Mouse (Mus musculus) liver, embryonic 14 days (tissue): Measurements from ENCODE around the gene Tex19.2. TPM values are rescaled to one million over a fixed set of nuclear protein-coding genes. Genes with fewer than 3 reads are reported as not detected.

Experiments used
- polyA plus RNA-seq: library from polyadenylated mRNA; depleted of rRNA; stranded (reverse); fragments of >200 nt; gene quantifications from 2 replicates; pipeline ENCODE4 v1.2.3, GENCODE M21; 2012; rRNA removed

The Tex19.2 gene
- polyA plus RNA-seq = 0.06 and 0.09 TPM in 2 replicates

DNA sequence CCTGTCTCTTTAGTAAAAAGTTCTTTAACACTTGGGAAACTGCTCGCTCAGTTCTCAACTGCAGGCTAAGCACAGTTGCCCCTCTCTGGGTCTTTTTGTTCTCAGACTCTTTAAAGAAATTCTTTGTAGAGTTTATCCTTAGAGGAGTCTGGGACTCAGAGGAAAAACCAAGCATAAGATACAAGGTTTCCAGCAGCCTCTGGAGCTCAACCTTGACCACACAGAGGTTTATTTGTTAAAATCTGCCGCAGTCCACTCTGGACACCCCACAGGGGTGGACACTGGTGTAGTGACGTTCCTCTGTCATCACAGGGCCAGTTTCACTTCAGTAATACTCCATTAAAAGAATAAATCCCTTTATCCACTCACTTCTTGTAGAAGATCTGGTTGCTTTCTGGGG lies at the start of gene Tex19.2:
Gene Tex19.2 (minus strand): TSS at position 101 of the 400 bp plus-strand sequence.

DNA sequence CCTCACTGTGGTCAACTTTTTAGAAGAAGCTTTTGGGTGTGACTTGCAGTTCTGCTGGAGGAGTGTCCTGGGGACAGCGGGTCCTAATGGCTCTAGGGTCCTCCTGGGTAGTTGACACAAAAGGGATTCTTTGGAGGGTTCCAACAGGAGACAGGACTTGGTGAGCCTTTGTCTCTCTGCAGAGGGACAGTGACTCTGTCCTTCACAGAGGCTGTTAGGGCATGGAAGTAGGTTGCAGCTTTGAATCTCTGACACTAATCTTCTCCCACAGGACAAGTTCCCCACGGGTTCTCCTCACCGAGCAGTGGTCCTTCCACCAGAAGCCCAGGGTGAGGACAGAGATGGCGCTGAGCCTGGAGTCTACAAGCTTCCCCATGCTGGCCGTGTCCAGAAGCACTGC lies 41.5 kb upstream of the Tex19.2 start, which contains the start of gene Uts2r:
Gene Uts2r (plus strand): TSS at position 301 of the 400 bp plus-strand sequence.

DNA sequence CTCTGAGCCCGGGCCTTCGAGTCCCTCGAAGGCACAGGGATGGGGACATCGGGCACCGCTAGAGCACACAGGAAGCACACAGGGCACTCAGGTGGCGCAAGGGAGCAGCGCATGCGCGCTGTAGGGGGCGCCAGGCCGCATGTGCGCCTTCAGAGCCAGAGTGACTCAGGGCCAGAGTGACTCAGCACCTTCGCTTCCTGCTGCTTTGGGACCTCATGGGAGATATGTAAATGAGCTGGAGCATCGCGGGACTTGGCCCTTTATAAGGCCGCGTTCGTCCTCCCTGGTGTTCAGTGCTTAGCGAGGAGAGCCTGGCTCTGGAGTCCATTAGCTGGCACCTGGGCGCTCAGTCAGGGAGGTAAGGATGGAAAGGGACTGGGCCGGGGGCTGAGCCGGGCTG lies 27.4 kb upstream of the Tex19.2 start, which contains the start of gene Tex19.1:
Gene Tex19.1 (plus strand): TSS at position 279 of the 400 bp plus-strand sequence.

DNA sequence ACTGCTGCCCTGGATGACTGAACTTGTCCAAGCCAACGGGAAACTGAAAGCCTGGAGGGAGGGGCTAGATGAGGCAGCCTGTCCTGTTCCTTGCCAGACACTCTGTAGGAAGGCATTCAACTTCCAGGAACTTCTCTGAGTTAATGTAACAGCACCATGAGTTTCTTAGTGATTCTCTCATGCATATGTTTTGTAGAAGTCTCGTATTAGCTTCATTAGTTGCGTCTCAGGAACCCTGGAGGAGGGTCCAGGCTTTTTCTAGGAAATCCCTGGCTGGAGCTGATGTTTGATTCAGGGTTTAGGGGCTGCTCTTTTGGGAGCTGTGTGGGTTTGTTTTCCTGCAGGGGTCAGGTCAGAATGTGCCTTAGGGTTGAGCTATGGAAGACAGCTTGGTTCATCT lies 37.4 kb downstream of the Tex19.2 start, which contains the start of gene Sectm1a:
Gene Sectm1a (minus strand): TSS at position 101 of the 400 bp plus-strand sequence.

Other genes starting within 250 kb of the Tex19.2 start
- 1.4 and 1.7 TPM in 2 replicates for gene Ccdc57, start 185.8 kb downstream of the Tex19.2 start, polyA plus RNA-seq
- gene Slc16a3, start 170.2 kb downstream of the Tex19.2 start, polyA plus RNA-seq = 19.7 and 22.6 TPM in 2 replicates
- 25.7 and 28.4 TPM in 2 replicates for gene Csnk1d, start 127.3 kb downstream of the Tex19.2 start, polyA plus RNA-seq
- 0.34 and 0.43 TPM in 2 replicates for gene Cd7, start 79.3 kb downstream of the Tex19.2 start, polyA plus RNA-seq
- gene Sectm1b, start 55.1 kb downstream of the Tex19.2 start, polyA plus RNA-seq = 0.06 and 0.07 TPM in 2 replicates
- gene Sectm1a, start 37.5 kb downstream of the Tex19.2 start, polyA plus RNA-seq = 0.87 and 1.2 TPM in 2 replicates
- 0.06 and 0.18 TPM in 2 replicates for gene Tex19.1, start 27.5 kb upstream of the Tex19.2 start, polyA plus RNA-seq
- gene Uts2r, start 41.6 kb upstream of the Tex19.2 start, polyA plus RNA-seq = 0.01 and 0.03 TPM in 2 replicates
- 6.9 and 8.6 TPM in 2 replicates for gene Hexdc, start 85.8 kb upstream of the Tex19.2 start, polyA plus RNA-seq
- gene Ogfod3, start 86.0 kb upstream of the Tex19.2 start, polyA plus RNA-seq = 5.6 and 5.9 TPM in 2 replicates
- 14.7 and 18.6 TPM in 2 replicates for gene Cybc1, start 110.6 kb upstream of the Tex19.2 start, polyA plus RNA-seq
- gene Narf, start 118.6 kb upstream of the Tex19.2 start, polyA plus RNA-seq = 40.0 and 45.3 TPM in 2 replicates
- gene Foxk2, start 141.3 kb upstream of the Tex19.2 start, polyA plus RNA-seq = 8.5 and 9.7 TPM in 2 replicates
- gene Wdr45b, start 235.8 kb upstream of the Tex19.2 start, polyA plus RNA-seq = 14.8 and 16.9 TPM in 2 replicates